Mouse (Mus musculus) v-Abl transformed pro-B cells (cell line): ENCODE results near the gene Pik3cb.

ENCODE experiments used
- in situ Hi-C, 2 experiments: fragments of 400-800 bp; cut with MboI; formaldehyde crosslinking; loops; one replicate each; pipeline ENCODE4 v1.15.1; 2025; ENCODE audit not compliant: unreplicated experiment in 2 of 2

The Pik3cb gene

GRCm38 (mm10) chr9:99089904-99090303, 50.5 kb downstream of the Pik3cb start:
- in situ Hi-C loops, result no loop called here

GRCm38 (mm10) chr9:99081718-99082117, 58.7 kb downstream of the Pik3cb start:
- in situ Hi-C loops, result no loop called here

- in situ Hi-C loops, result no loop called here
Measured at GRCm38 (mm10) chr9:99081308-99081707, 59.1 kb downstream of the Pik3cb start.

- in situ Hi-C loops, result no loop called here
Measured at GRCm38 (mm10) chr9:99080657-99081056, 59.8 kb downstream of the Pik3cb start.

- in situ Hi-C loops, result loop anchor here (25.0 kb wide), 1 partner anchor 1338 kb away; no protein-coding TSS in a partner anchor
Measured at GRCm38 (mm10) chr9:99074462-99074861, 66.0 kb downstream of the Pik3cb start.

- in situ Hi-C loops, result loop anchor here (25.0 kb wide), 1 partner anchor 1340 kb away; no protein-coding TSS in a partner anchor
Measured at GRCm38 (mm10) chr9:99072538-99072937, 67.9 kb downstream of the Pik3cb start.

- in situ Hi-C loops, result loop anchor here (10.0 to 25.0 kb wide), 4 partner anchors 441 to 1347 kb away; no protein-coding TSS in a partner anchor
Measured at GRCm38 (mm10) chr9:99065311-99065710, 75.1 kb downstream of the Pik3cb start.

- in situ Hi-C loops, result loop anchor here (5.0 to 25.0 kb wide), 11 partner anchors 87 to 1348 kb away; partner anchors contain the start of genes Cep70 (in 2 of the 2), Nme9 (in 2 of the 2) and Dbr1 (in 1 of the 2)
Measured at GRCm38 (mm10) chr9:99064216-99064615, 76.2 kb downstream of the Pik3cb start.

GRCm38 (mm10) chr9:99062544-99062943, 77.9 kb downstream of the Pik3cb start:
- in situ Hi-C loops, result loop anchor here (5.0 to 25.0 kb wide), 11 partner anchors 85 to 1350 kb away; partner anchors contain the start of genes Cep70 (in 2 of the 2), Nme9 (in 2 of the 2) and Dbr1 (in 1 of the 2)

- in situ Hi-C loops, result loop anchor here (25.0 kb wide), 1 partner anchor 1355 kb away; no protein-coding TSS in a partner anchor
Measured at GRCm38 (mm10) chr9:99057751-99058150, 82.7 kb downstream of the Pik3cb start.

GRCm38 (mm10) chr9:99049760-99050159, 90.7 kb downstream of the Pik3cb start:
- in situ Hi-C loops, result loop anchor here (25.0 kb wide), 1 partner anchor 1363 kb away; no protein-coding TSS in a partner anchor

GRCm38 (mm10) chr9:99048724-99049250, 91.6 kb downstream of the Pik3cb start:
- in situ Hi-C loops, result no loop called here

- in situ Hi-C loops, result no loop called here
Measured at GRCm38 (mm10) chr9:99044761-99045160, 95.7 kb downstream of the Pik3cb start.

GRCm38 (mm10) chr9:99042641-99043040, 97.8 kb downstream of the Pik3cb start:
- in situ Hi-C loops, result no loop called here

GRCm38 (mm10) chr9:99041994-99042393, 98.4 kb downstream of the Pik3cb start:
- in situ Hi-C loops, result no loop called here

- in situ Hi-C loops, result no loop called here
Measured at GRCm38 (mm10) chr9:99035575-99035974, 104.8 kb downstream of the Pik3cb start, which contains the start of gene Gm1123. Gm1123 (minus strand) TSS chr9:99035715.

GRCm38 (mm10) chr9:99034111-99034510, 106.3 kb downstream of the Pik3cb start:
- in situ Hi-C loops, result no loop called here

- in situ Hi-C loops, result no loop called here
Measured at GRCm38 (mm10) chr9:99032031-99032430, 108.4 kb downstream of the Pik3cb start.

- in situ Hi-C loops, result no loop called here
Measured at GRCm38 (mm10) chr9:99021751-99022150, 118.7 kb downstream of the Pik3cb start.

- in situ Hi-C loops, result no loop called here
Measured at GRCm38 (mm10) chr9:99021166-99021565, 119.3 kb downstream of the Pik3cb start.

GRCm38 (mm10) chr9:99017679-99018078, 122.7 kb downstream of the Pik3cb start:
- in situ Hi-C loops, result no loop called here

GRCm38 (mm10) chr9:99016759-99017158, 123.7 kb downstream of the Pik3cb start:
- in situ Hi-C loops, result no loop called here
